Mouse (Mus musculus) lung, embryonic 15.5 days (tissue): ENCODE measurements around the gene Tmsb10. TPM values are rescaled to one million over a fixed set of nuclear protein-coding genes. Genes with fewer than 3 reads are reported as not detected.

Experiments used
- ATAC-seq: fragments of 200-750 bp; cut with Nextera tagmentation; 2 replicates; pipeline ENCODE4 v1.8.0; 2017; ENCODE audit warnings: moderate number of reproducible peaks, borderline replicate concordance; ENCODE audit not compliant: low FRiP score, low TSS enrichment; ENCODE audit errors: extremely low read depth
- H3K27ac ChIP-seq: fragments of 300-500 bp; sonication (generic); 2 replicates; pipeline ENCODE4 v1.5.1; 2015; ENCODE audit warnings: moderate library complexity, mild to moderate bottlenecking, inconsistent platforms
- H3K27me3 ChIP-seq: fragments of 300-500 bp; sonication (generic); 2 replicates; pipeline ENCODE4 v1.6.1; 2015; ENCODE audit warnings: inconsistent platforms
- H3K36me3 ChIP-seq: fragments of 300-500 bp; sonication (generic); 2 replicates; pipeline ENCODE4 v1.6.1; 2015; ENCODE audit warnings: inconsistent platforms
- H3K4me1 ChIP-seq: fragments of 300-500 bp; sonication (generic); 2 replicates; pipeline ENCODE4 v1.6.1; 2015; ENCODE audit warnings: inconsistent platforms
- H3K4me2 ChIP-seq: fragments of 300-500 bp; sonication (generic); 2 replicates; pipeline ENCODE4 v1.6.1; 2015; ENCODE audit warnings: inconsistent platforms, mild to moderate bottlenecking, moderate library complexity
- H3K4me3 ChIP-seq: fragments of 300-500 bp; sonication (generic); 2 replicates; pipeline ENCODE4 v1.5.1; 2015; ENCODE audit warnings: mild to moderate bottlenecking, inconsistent platforms
- H3K9ac ChIP-seq: fragments of 300-500 bp; sonication (generic); 2 replicates; pipeline ENCODE4 v1.6.1; 2015; ENCODE audit warnings: inconsistent platforms
- H3K9me3 ChIP-seq: fragments of 300-500 bp; sonication (generic); 2 replicates; pipeline ENCODE4 v1.6.1; 2016; ENCODE audit warnings: inconsistent platforms
- WGBS: fragments of 180-500 bp; shearing (Covaris S2); methylation state at CpG from one replicate; pipeline ENCODE4 v1.1.7; 2015; 5-methylcytosine and 5-hydroxymethylcytosine counted together
- polyA plus RNA-seq: library from polyadenylated mRNA; unstranded; fragments of >200 nt; fragmentation: Nextera tagmentation; extraction: Ambion mirVana; gene quantifications from 2 replicates; pipeline ENCODE4 v1.2.1, GENCODE M21; 2015

Gene Tmsb10
- polyA plus RNA-seq, 1 experiment from 2014 or later: 2,229 TPM

GRCm38 (mm10) chr6:72971074-72971473 is 12.5 kb upstream of the Tmsb10 start:
- no peak overlapping the region for H3K27ac ChIP-seq
- no peaks in the 10 kb centered on the region for H3K9me3 ChIP-seq
- H3K4me3 ChIP-seq: no peak overlapping the region
- ATAC-seq: no peak
- H3K27me3 ChIP-seq: no peaks in the 10 kb centered on the region
- WGBS: 70% methylated on average over 3 of the region's 3 CpGs
- H3K9ac ChIP-seq: no peak overlapping the region
- H3K4me2 ChIP-seq: no peak overlapping the region
- no peaks in the 10 kb centered on the region for H3K36me3 ChIP-seq
- H3K4me1 ChIP-seq: no peaks in the 10 kb centered on the region

GRCm38 (mm10) chr6:72969787-72970186 is 11.2 kb upstream of the Tmsb10 start:
- H3K36me3 ChIP-seq: no peaks in the 10 kb centered on the region
- no peak overlapping the region for H3K4me3 ChIP-seq
- H3K27me3 ChIP-seq: no peaks in the 10 kb centered on the region
- 68% methylated on average over 3 of the region's 3 CpGs for WGBS
- no peak for ATAC-seq
- H3K4me1 ChIP-seq: no peaks in the 10 kb centered on the region
- H3K9ac ChIP-seq: no peak overlapping the region
- no peaks in the 10 kb centered on the region for H3K9me3 ChIP-seq
- H3K27ac ChIP-seq: no peak overlapping the region
- no peak overlapping the region for H3K4me2 ChIP-seq

- Histone ChIP-seq H3K9me3 (no peaks in the 10 kb centered on the region), H3K4me1 (peaks cover 24% of the 10 kb centered on the region), H3K4me2 (no peak overlapping the region), H3K27ac (no peak overlapping the region), H3K9ac (no peak overlapping the region), H3K4me3 (no peak overlapping the region), H3K27me3 (no peaks in the 10 kb centered on the region), H3K36me3 (no peaks in the 10 kb centered on the region)
- ATAC-seq: 0 out of 2 replicates have a peak, but pooled peaks have one; percentile 33
- 63% methylated on average over 6 of the region's 6 CpGs for WGBS
These were observed 6.7 kb upstream of the Tmsb10 start for GRCm38 (mm10) chr6:72965199-72965598.

DNA sequence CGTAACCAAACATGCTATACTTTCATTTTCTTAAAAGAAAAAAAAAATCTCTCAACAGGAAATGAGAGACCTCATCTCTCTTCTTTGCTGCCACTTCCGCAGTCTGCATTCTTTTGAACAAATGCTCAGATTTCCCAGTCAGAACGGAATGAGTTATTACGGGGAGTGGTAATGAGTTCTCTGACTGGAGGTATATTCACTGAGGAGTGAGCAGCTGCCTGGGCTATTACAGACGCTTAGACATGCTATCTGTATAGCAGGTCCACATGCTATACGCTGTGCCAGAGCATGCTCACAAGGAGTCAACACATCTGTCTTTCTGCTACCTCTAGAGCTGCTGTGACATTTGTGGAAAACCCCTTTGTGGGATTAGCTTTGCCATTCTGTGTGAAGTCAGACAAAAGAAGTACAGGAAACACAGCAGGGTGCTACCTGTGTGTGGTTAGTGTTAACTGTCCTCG is 3.8 kb upstream of the Tmsb10 start:
- H3K4me2 ChIP-seq: 0 out of 2 replicates have a peak overlapping the region, but pooled peaks have one; percentile 14
- WGBS: 33% methylated on average over 7 of the region's 7 CpGs
- no peak overlapping the region for H3K27ac ChIP-seq

DNA sequence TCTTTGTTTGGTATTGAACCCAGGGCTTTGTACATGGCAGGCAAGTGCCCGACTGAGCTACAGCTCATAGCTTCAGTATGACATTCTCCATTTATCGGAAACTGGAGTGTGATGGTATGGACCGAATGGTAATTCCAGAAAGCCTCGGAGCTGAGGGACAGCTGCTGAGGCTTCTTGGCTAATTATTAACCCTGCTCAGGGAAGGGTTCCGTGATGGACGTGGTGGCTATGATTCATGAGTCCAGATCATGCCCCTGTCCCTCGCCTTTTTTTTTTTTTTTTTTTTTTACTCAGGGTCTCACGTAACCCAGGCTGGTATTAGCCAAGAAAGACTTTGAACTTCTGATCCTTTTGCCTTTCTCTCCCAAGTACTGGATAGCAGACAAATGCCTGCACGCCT is 3.1 kb upstream of the Tmsb10 start:
- H3K27ac ChIP-seq: no peak overlapping the region
- H3K4me3 ChIP-seq: no peak overlapping the region
- no peak overlapping the region for H3K9ac ChIP-seq
- no peak for ATAC-seq
- H3K9me3 ChIP-seq: no peaks in the 10 kb centered on the region
- H3K36me3 ChIP-seq: no peaks in the 10 kb centered on the region
- H3K27me3 ChIP-seq: no peaks in the 10 kb centered on the region
- H3K4me2 ChIP-seq: no peak overlapping the region
- WGBS: 64% methylated on average over 9 of the region's 9 CpGs
- H3K4me1 ChIP-seq: peaks cover 31% of the 10 kb centered on the region

More for the DNA sequence above, 3.8 kb upstream of the Tmsb10 start:
- H3K4me3 ChIP-seq: no peak overlapping the region
- no peak for ATAC-seq
- no peaks in the 10 kb centered on the region for H3K36me3 ChIP-seq
- H3K9me3 ChIP-seq: no peaks in the 10 kb centered on the region
- H3K27me3 ChIP-seq: no peaks in the 10 kb centered on the region
- peaks cover 29% of the 10 kb centered on the region for H3K4me1 ChIP-seq
- no peak overlapping the region for H3K9ac ChIP-seq

DNA sequence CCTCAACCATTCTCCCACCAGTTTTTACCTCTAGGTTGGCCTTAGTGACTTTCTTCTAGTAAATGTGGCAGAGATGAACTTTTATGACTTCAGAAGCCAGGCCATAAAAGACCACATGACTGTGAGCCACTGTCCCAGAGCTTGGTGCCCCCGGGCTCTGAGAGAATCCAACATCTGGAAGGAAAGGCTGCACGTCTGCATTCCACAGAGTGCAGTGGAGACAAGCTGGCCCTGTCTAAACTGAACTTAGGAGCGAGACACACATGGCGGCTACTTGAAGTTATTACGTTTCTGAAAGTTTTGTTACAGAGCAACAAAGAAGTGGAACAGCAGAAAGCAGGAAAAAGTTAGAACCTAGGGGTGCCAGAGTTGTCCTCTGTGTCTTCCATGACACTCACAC is 2.1 kb upstream of the Tmsb10 start:
- no peak overlapping the region for H3K27ac ChIP-seq
- H3K4me1 ChIP-seq: peaks cover 39% of the 10 kb centered on the region
- H3K9me3 ChIP-seq: no peaks in the 10 kb centered on the region
- no peak for ATAC-seq
- H3K4me2 ChIP-seq: no peak overlapping the region
- H3K36me3 ChIP-seq: no peaks in the 10 kb centered on the region
- H3K4me3 ChIP-seq: no peak overlapping the region
- 61% methylated on average over 5 of the region's 5 CpGs for WGBS
- H3K27me3 ChIP-seq: no peaks in the 10 kb centered on the region
- no peak overlapping the region for H3K9ac ChIP-seq

DNA sequence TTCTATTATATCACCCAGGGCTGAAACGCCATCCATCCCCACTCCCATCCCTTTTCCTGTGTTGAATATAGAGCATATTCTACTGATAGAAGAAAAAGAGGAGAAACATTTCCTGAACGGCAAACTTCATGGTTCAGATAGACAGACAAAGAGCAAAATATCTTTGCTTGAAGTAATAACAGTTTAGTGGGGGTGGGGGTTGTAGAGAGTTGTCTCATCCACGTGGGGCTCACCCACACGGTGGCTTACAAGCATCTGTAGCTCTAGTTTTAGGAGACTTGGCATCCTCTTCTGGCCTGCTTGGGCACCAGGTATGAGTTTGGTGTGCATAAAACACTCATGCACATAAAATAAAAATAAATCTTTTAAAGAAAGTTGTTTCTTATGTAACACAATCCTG is 627 bp upstream of the Tmsb10 start:
- Histone ChIP-seq H3K9me3 (no peaks in the 10 kb centered on the region), H3K4me1 (peaks cover 42% of the 10 kb centered on the region), H3K4me2 (peak overlapping the region; percentile 58), H3K36me3 (no peaks in the 10 kb centered on the region), H3K9ac (peak overlapping the region; percentile 99; the same call in 1 of the 2 replicates), H3K27me3 (no peaks in the 10 kb centered on the region), H3K27ac (no peak overlapping the region), H3K4me3 (peak overlapping the region; percentile 76)
- ATAC-seq: no peak
- WGBS: 19% methylated on average over 4 of the region's 4 CpGs

DNA sequence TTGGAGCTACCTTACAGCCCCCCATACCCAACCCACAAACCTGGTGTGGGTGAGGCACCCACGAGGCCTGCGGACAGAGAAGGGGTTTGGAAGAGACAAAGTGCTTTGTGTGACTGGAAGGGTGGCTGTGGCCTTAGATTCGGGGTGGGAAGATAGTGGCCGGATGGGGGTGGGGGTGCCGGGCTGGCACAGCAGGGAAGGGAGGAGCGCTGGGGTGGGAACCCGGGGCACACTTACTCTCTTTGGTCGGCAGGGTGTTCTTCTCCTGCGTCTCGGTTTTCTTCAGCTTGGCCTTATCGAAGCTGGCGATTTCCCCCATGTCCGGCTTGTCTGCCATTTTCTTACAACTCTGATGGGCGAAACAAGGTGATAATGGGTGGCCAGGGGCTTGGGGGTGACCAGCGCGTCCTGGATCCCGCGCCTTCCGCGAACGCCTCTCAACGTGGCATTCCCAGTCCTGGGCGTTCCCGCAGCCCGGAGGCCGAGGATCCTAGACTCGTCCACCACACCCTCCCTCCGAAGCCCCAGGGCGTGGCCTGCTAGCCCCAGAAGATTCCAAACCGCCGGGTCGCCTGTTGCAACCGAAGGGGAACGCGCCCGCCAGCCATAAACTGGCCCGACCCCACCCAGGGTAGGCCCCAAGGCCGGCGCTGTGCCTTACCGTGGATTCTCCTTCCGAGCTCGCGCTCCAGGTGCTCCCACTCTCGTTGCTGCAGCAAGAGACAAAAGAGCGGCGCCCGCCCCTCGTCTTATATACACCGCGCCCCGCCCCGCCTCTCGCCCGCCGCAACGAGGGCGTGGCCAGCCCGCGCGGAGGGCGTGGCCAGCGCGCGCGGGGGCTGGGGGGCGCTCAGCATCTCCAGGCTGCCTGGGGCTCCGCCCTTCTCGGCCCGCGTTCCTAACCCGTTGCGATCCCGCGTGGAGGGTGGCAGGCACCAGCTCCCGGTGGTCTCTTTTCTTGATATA is 589 bp downstream of the Tmsb10 start:
- peak overlapping the region; percentile 99 for H3K9ac ChIP-seq
- peak overlapping the region; percentile 58 for H3K4me2 ChIP-seq
- under 1% methylated on average over 72 of the region's 75 CpGs for WGBS
- no peaks in the 10 kb centered on the region for H3K27me3 ChIP-seq
- no peaks in the 10 kb centered on the region for H3K36me3 ChIP-seq
- H3K4me3 ChIP-seq: peak overlapping the region; percentile 76
- H3K4me1 ChIP-seq: peaks cover 44% of the 10 kb centered on the region
- ATAC-seq: peak; percentile 86
- peak overlapping the region; percentile 91 for H3K27ac ChIP-seq
- no peaks in the 10 kb centered on the region for H3K9me3 ChIP-seq

GRCm38 (mm10) chr6:72957093-72957435 is 1.5 kb downstream of the Tmsb10 start:
- Histone ChIP-seq H3K27ac (peak overlapping the region; percentile 74), H3K27me3 (no peaks in the 10 kb centered on the region), H3K9me3 (no peaks in the 10 kb centered on the region), H3K36me3 (no peaks in the 10 kb centered on the region), H3K9ac (peak overlapping the region; percentile 99), H3K4me1 (peaks cover 39% of the 10 kb centered on the region), H3K4me2 (peak overlapping the region; percentile 58), H3K4me3 (peak overlapping the region; percentile 76)
- under 1% methylated on average over 14 of the region's 14 CpGs for WGBS
- no peak for ATAC-seq

- Histone ChIP-seq H3K4me1 (peaks cover 37% of the 10 kb centered on the region), H3K27me3 (no peaks in the 10 kb centered on the region), H3K9me3 (no peaks in the 10 kb centered on the region), H3K4me3 (peak overlapping the region; percentile 76), H3K4me2 (peak overlapping the region; percentile 58), H3K9ac (peak overlapping the region; percentile 99), H3K36me3 (no peaks in the 10 kb centered on the region), H3K27ac (peak overlapping the region; percentile 74)
- WGBS: 4% methylated on average over 15 of the region's 15 CpGs
- peak; percentile 46 for ATAC-seq
These were observed 2.1 kb downstream of the Tmsb10 start for GRCm38 (mm10) chr6:72956199-72957092.

DNA sequence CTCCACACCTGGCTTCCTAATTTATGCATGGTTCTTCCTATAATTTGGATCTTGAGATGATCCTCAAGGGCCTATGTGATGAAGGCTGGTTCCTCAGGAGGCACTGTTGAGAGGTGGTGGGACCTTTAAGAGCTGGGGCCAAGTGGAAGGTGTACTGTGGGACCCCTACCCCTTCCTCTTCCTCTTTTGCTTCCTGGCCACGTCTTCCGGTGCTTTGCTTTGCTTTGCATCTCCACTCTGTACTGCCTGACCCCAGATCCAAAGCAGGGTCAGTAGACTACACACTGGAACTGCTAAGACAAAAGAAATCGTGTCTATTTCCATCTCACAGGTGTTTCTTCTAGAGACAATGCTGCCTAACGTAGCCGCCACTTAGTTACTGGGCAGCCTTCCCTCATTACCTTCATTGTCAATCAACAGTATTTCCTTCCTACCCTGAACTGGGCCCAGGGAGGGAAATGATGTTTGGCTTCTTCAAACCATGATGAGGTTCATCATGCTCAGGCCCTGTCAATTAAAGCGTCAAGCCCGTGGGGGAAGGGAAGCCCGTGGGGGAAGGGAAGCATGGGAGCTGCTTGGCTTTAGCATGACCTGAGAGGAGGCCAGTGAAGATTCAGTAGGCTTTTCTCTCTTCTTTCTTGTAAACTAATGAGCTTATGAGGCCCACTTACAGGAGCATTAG is 2.9 kb downstream of the Tmsb10 start:
- ATAC-seq: no peak
- Histone ChIP-seq H3K27ac (peak overlapping the region; percentile 74), H3K36me3 (no peaks in the 10 kb centered on the region), H3K4me2 (peak overlapping the region; percentile 58), H3K9ac (peak overlapping the region; percentile 99; the same call in 1 of the 2 replicates), H3K4me3 (peak overlapping the region; percentile 76; the same call in 1 of the 2 replicates), H3K9me3 (no peaks in the 10 kb centered on the region), H3K4me1 (peaks cover 30% of the 10 kb centered on the region), H3K27me3 (no peaks in the 10 kb centered on the region)
- WGBS: 49% methylated on average over 8 of the region's 8 CpGs
